Mouse (Mus musculus): ENCODE results near the gene Bcl2l11. TPM values are rescaled to one million over a fixed set of nuclear protein-coding genes. Genes with fewer than 3 reads are reported as not detected.

Bcl2l11 gene
- total and polyA plus RNA-seq, 2 experiments from 2014 or later: 6.7 to 11.2 TPM

DNA sequence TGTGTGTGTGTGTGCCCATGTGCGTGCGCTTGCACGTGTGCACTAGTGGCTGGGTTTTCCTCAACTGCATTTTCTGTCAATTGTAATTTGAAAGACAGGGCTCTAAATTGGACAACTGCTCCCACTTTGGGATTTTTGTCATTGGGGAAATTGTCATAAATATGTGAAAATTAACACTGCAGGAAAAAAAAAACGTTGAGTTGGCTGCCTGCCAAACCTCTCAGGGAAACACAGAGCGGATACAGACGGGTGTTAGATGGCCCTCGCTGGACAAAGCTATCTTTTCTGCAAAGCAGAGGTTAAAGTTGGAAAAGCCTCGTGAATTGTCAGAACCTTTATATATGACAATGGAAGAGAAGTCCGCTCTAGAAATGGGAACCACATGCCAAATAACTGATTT, 84.5 kb downstream of the Bcl2l11 start:
- DNase-seq: peak; percentile 26
- ATAC-seq: no peak

DNA sequence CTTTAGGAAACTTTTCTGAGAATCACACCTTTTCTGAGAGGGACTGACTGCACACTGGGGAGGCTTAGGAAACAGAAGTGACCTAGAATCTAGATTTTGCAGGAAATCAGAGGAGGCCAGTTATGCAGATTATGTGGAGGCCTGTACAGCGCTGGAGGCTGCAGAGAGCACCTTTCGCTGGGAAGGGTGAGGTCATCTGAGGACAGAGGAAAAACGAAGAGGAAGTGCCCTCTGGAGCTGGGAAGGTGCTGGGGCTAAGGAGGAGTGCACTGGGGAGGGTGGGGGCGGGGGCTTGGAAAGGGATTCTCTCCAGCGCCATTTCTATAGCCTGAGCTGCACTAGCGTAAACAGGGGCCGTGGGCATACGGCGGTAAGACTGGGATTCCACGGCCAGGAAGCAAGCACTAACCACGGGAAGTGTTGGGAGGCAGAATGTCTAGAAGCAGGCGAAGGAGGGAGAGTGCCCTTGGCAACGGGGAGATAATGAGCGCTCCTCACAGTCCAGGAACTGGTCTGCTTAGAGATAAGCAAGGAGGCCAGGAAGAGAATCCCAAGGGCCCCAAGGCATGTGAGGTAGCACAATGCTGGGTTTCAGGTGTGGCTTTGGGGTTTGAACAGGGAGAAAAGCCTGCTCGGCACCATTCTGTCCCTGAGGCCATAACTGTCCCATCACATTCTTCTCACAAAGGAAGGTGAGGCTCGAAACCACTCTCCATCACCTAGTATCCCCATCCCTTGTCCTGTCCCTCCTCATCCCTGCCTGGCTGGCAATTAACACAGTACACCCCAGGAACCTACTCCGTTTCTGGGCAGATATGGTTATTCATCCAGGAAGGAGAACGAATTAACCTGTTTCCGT, 85.4 kb downstream of the Bcl2l11 start:
- peak overlapping the region; percentile 21; the same call in 1 of the 2 replicates for H3K4me2 ChIP-seq (ENCODE audit: low read depth)
- no peak for TF ChIP-seq CTCF (IDR thresholded peaks at IDR 0.05; ENCODE audit: low read depth)
- no peaks in the 10 kb centered on the region for H3K27me3 ChIP-seq (ENCODE audit: insufficient read depth, low read length)
- H3K9me3 ChIP-seq (ENCODE audit: low read length): no peaks in the 10 kb centered on the region
- no peak overlapping the region for H3K9ac ChIP-seq
- H3K36me3 ChIP-seq (ENCODE audit: insufficient read depth): no peaks in the 10 kb centered on the region
- DNase-seq: peak; percentile 29
- H3K4me1 ChIP-seq (ENCODE audit: insufficient read depth): no peaks in the 10 kb centered on the region
- WGBS: 25% methylated on average over 19 of the region's 19 CpGs
- H3K4me3 ChIP-seq (ENCODE audit: low read depth, low read length): no peak overlapping the region
- peak; percentile 48; the same call in 1 of the 2 replicates for ATAC-seq
- no peak overlapping the region for H3K27ac ChIP-seq (ENCODE audit: low read depth, low read length)

More for the DNA sequence above, 84.5 kb downstream of the Bcl2l11 start:
- Histone ChIP-seq H3K4me2 (ENCODE audit: low read depth) (no peak overlapping the region), H3K4me3 (ENCODE audit: low read depth, low read length) (no peak overlapping the region), H3K27ac (ENCODE audit: low read depth, low read length) (no peak overlapping the region), H3K9me3 (ENCODE audit: low read length) (no peaks in the 10 kb centered on the region), H3K27me3 (ENCODE audit: insufficient read depth, low read length) (no peaks in the 10 kb centered on the region), H3K4me1 (ENCODE audit: insufficient read depth) (no peaks in the 10 kb centered on the region), H3K36me3 (ENCODE audit: insufficient read depth) (no peaks in the 10 kb centered on the region), H3K9ac (no peak overlapping the region)
- no peak for TF ChIP-seq CTCF (IDR thresholded peaks at IDR 0.05; ENCODE audit: low read depth)
- 25% methylated on average over 9 of the region's 9 CpGs for WGBS

DNA sequence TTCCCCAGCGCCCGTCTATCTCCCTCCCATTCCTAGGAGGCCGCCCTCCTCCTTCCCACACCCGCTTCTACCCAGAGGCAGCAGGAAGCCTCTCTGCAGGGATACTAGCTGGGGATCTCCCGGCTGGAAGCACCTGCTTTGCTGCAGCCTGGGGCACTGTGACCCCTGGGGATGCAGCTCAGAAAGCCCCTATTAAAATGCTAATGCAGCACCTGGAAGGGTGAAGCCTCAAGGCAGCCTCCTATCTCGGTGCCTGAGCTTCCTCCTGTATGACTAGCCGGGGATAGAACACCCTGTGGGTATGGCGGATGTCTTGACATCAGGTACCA, 86.0 kb downstream of the Bcl2l11 start:
- 46% methylated on average over 8 of the region's 8 CpGs for WGBS
- no peaks in the 10 kb centered on the region for H3K4me1 ChIP-seq (ENCODE audit: insufficient read depth)
- DNase-seq (no peak), ATAC-seq (no peak)
- H3K9ac ChIP-seq: no peak overlapping the region
- no peaks in the 10 kb centered on the region for H3K27me3 ChIP-seq (ENCODE audit: insufficient read depth, low read length)
- H3K36me3 ChIP-seq (ENCODE audit: insufficient read depth): no peaks in the 10 kb centered on the region
- H3K4me2 ChIP-seq (ENCODE audit: low read depth): no peak overlapping the region
- no peak for TF ChIP-seq CTCF (IDR thresholded peaks at IDR 0.05; ENCODE audit: low read depth)
- no peaks in the 10 kb centered on the region for H3K9me3 ChIP-seq (ENCODE audit: low read length)
- H3K27ac ChIP-seq (ENCODE audit: low read depth, low read length): no peak overlapping the region
- no peak overlapping the region for H3K4me3 ChIP-seq (ENCODE audit: low read depth, low read length)

All from forebrain, postnatal 0 days (tissue).